Mouse (Mus musculus) MEL (cell line): Measurements from ENCODE around the gene Hbq1b.

Experiments
- CHD2 ChIP-seq: IDR thresholded peaks from 2 replicates; pipeline ENCODE4 v1.6.1; 2011; ENCODE audit warnings: low read length, improper control_type of control experiment
- CTCF ChIP-seq, 3 experiments: IDR thresholded peaks in 2 of 3; conservative IDR thresholded peaks in 1 of 3; 2 replicates each; pipeline ENCODE4 v1.5.1; 2011 to 2012; ENCODE audit warnings: low read length in 3 of 3, low read depth in 2 of 3, mild to moderate bottlenecking in 2 of 3, improper control_type of control experiment in 1 of 3, inconsistent platforms in 1 of 3, mixed read lengths in 1 of 3, moderate library complexity in 1 of 3; ENCODE audit not compliant: control insufficient read depth in 1 of 3, insufficient read depth in 1 of 3, poor library complexity in 1 of 3, severe bottlenecking in 1 of 3
- ELF1 ChIP-seq: IDR thresholded peaks from 2 replicates; pipeline ENCODE4 v1.6.1; 2014; ENCODE audit warnings: low read depth, mild to moderate bottlenecking, inconsistent platforms, low read length, improper control_type of control experiment, moderate library complexity
- EP300 ChIP-seq, 2 experiments: IDR thresholded peaks; 2 replicates each; pipeline ENCODE4 v1.6.1; 2011; ENCODE audit warnings: improper control_type of control experiment in 2 of 2, low read length in 2 of 2, low read depth in 1 of 2, mild to moderate bottlenecking in 1 of 2
- GATA1 ChIP-seq: IDR thresholded peaks from 2 replicates; pipeline ENCODE4 v1.6.1; 2011; ENCODE audit warnings: low read depth, low read length, improper control_type of control experiment
- MAX ChIP-seq: IDR thresholded peaks from 2 replicates; pipeline ENCODE4 v1.6.1; 2011; ENCODE audit warnings: low read length, improper control_type of control experiment
- TAL1 ChIP-seq: IDR thresholded peaks from 2 replicates; pipeline ENCODE4 v1.6.1; 2012; ENCODE audit warnings: mild to moderate bottlenecking, inconsistent platforms, low read length, moderate library complexity, mixed read lengths

DNA sequence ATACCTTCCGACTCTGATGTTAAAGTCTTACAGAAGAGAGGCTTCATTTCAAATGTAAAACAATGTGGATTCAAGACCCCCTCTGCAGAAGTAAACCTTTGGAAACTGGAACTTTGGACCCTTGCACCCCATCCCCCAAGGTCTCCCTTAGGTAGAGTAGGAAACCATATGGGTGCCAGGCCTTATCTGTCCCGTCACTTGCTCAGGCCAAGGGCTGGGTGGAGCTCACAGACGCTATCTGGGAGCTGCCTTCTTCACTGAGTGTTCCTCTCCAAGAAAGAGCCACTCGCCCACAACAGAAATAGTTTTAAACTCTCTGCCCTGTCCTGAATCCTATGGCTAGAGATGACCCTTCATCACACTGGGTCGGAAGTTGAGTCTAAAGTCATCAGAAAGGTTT lies 17.8 kb upstream of the Hbq1b start:
- TF ChIP-seq CHD2 (peak; percentile 70), EP300 (IDR thresholded peaks at IDR 0.05; ENCODE audit: low read depth in 1 of 2, low read length in 2 of 2) (peak; percentile 88 to 92), CTCF (IDR thresholded peaks at IDR 0.05 in 2 of 3, conservative IDR thresholded peaks at IDR 0.05 in 1 of 3; ENCODE audit: control insufficient read depth in 1 of 3, insufficient read depth in 1 of 3, low read depth in 2 of 3, low read length in 3 of 3, poor library complexity in 1 of 3, severe bottlenecking in 1 of 3) (no peak), MAX (no peak), GATA1 (peak; percentile 92), TAL1 (peak; percentile 88), ELF1 (peak; percentile 14; the same call in 1 of the 2 replicates)
